Mouse (Mus musculus) lung, adult 2 months (tissue): ENCODE measurements at regions not wholly inside any gene's neighbourhood (a gene's known extent, or its start where the extent isn't known, plus 50 kb on each side); places are given as distances from the start of the nearest gene placed in this dataset.

ENCODE experiments used
- DNase-seq: peaks from one replicate; pipeline ENCODE4 v3.0.0; 2022
- H3K4me1 ChIP-seq: fragments of 200-500 bp; 2 replicates; pipeline ENCODE4 v1.6.1; 2011; ENCODE audit warnings: low read length; ENCODE audit not compliant: control insufficient read depth, insufficient read depth
- H3K4me3 ChIP-seq: fragments of 200-500 bp; replicated peaks from 2 replicates; pipeline ENCODE3; 2011; ENCODE audit warnings: low read depth, mild to moderate bottlenecking, control low read depth, low read length; ENCODE audit errors: extremely low read depth
- CTCF ChIP-seq: fragments of 200-500 bp; IDR thresholded peaks from 2 replicates; pipeline ENCODE4 v1.5.1; 2011; ENCODE audit warnings: mild to moderate bottlenecking, low read length, control low read depth; ENCODE audit not compliant: insufficient read depth
- POLR2A ChIP-seq: fragments of 200-500 bp; IDR thresholded peaks from 2 replicates; pipeline ENCODE4 v1.6.1; 2011; ENCODE audit warnings: low read depth, mild to moderate bottlenecking, control low read depth, low read length, borderline replicate concordance; ENCODE audit errors: extremely low read depth
- WGBS: fragments of 180-500 bp; shearing (Covaris S2); methylation state at CpG from one replicate; pipeline ENCODE4 v1.1.7; 2018; 5-methylcytosine and 5-hydroxymethylcytosine counted together

GRCm38 (mm10) chr9:43929312-43930036 lies 113.7 kb upstream of the Thy1 start:
- 23% methylated on average over 7 of the region's 7 CpGs for WGBS

GRCm38 (mm10) chr9:43930037-43930404 lies 113.2 kb upstream of the Thy1 start:
- no peaks in the 10 kb centered on the region for H3K4me1 ChIP-seq
- no peak overlapping the region for H3K4me3 ChIP-seq
- DNase-seq = no peak
- TF ChIP-seq CTCF (no peak), POLR2A (no peak)

More at GRCm38 (mm10) chr9:43929312-43930036, 113.7 kb upstream of the Thy1 start:
- TF ChIP-seq POLR2A (no peak), CTCF (no peak)
- no peak for DNase-seq
- no peak overlapping the region for H3K4me3 ChIP-seq
- H3K4me1 ChIP-seq = no peaks in the 10 kb centered on the region

- WGBS = 64% methylated on average over 3 of the region's 3 CpGs
- DNase-seq = no peak
- Histone ChIP-seq H3K4me1 (no peaks in the 10 kb centered on the region), H3K4me3 (no peak overlapping the region)
- TF ChIP-seq CTCF = no peak
- TF ChIP-seq POLR2A = no peak
These were observed 112.7 kb upstream of the Thy1 start for GRCm38 (mm10) chr9:43930476-43930875.

- 25% methylated on average over 18 of the region's 18 CpGs for WGBS
- Histone ChIP-seq H3K4me1 (no peaks in the 10 kb centered on the region), H3K4me3 (no peak overlapping the region)
- no peak for DNase-seq
- no peak for TF ChIP-seq POLR2A
- no peak for TF ChIP-seq CTCF
These were observed 109.0 kb upstream of the Thy1 start for GRCm38 (mm10) chr9:43934012-43934690.

- WGBS = 9% methylated on average over 5 of the region's 5 CpGs
- no peak for DNase-seq
- Histone ChIP-seq H3K4me1 (no peaks in the 10 kb centered on the region), H3K4me3 (no peak overlapping the region)
- TF ChIP-seq POLR2A (no peak), CTCF (no peak)
These were observed 108.5 kb upstream of the Thy1 start for GRCm38 (mm10) chr9:43934691-43935064.

GRCm38 (mm10) chr9:43939336-43939735 lies 103.8 kb upstream of the Thy1 start:
- TF ChIP-seq POLR2A (no peak), CTCF (no peak)

GRCm38 (mm10) chr9:43942147-43942546 lies 101.0 kb upstream of the Thy1 start:
- Histone ChIP-seq H3K4me1 (no peaks in the 10 kb centered on the region), H3K4me3 (no peak overlapping the region)
- DNase-seq = no peak
- WGBS = 62% methylated on average over 5 of the region's 5 CpGs
- no peak for TF ChIP-seq POLR2A
- no peak for TF ChIP-seq CTCF

More at GRCm38 (mm10) chr9:43939336-43939735, 103.8 kb upstream of the Thy1 start:
- H3K4me1 ChIP-seq = no peaks in the 10 kb centered on the region
- WGBS = 65% methylated on average over 11 of the region's 11 CpGs
- H3K4me3 ChIP-seq = no peak overlapping the region
- DNase-seq = no peak

GRCm38 (mm10) chr9:43943522-43943921 lies 99.7 kb upstream of the Thy1 start:
- H3K4me1 ChIP-seq = no peaks in the 10 kb centered on the region
- TF ChIP-seq CTCF (no peak), POLR2A (no peak)
- 39% methylated on average over 6 of the region's 6 CpGs for WGBS
- DNase-seq = no peak
- no peak overlapping the region for H3K4me3 ChIP-seq

- 62% methylated on average over 13 of the region's 13 CpGs for WGBS
- no peak overlapping the region for H3K4me3 ChIP-seq
- no peak for DNase-seq
- no peaks in the 10 kb centered on the region for H3K4me1 ChIP-seq
- TF ChIP-seq POLR2A (no peak), CTCF (no peak)
These were observed 98.1 kb upstream of the Thy1 start for GRCm38 (mm10) chr9:43944816-43945741.
